Mouse (Mus musculus) thymus, postnatal 10 days (tissue): Measurements from ENCODE around the gene Chd9.

Experiments used
- DNase-seq, 2 experiments: peaks; one replicate each; pipeline ENCODE4 v3.0.0; 2021; ENCODE audit warnings: low spot score in 2 of 2

Gene Chd9

DNA sequence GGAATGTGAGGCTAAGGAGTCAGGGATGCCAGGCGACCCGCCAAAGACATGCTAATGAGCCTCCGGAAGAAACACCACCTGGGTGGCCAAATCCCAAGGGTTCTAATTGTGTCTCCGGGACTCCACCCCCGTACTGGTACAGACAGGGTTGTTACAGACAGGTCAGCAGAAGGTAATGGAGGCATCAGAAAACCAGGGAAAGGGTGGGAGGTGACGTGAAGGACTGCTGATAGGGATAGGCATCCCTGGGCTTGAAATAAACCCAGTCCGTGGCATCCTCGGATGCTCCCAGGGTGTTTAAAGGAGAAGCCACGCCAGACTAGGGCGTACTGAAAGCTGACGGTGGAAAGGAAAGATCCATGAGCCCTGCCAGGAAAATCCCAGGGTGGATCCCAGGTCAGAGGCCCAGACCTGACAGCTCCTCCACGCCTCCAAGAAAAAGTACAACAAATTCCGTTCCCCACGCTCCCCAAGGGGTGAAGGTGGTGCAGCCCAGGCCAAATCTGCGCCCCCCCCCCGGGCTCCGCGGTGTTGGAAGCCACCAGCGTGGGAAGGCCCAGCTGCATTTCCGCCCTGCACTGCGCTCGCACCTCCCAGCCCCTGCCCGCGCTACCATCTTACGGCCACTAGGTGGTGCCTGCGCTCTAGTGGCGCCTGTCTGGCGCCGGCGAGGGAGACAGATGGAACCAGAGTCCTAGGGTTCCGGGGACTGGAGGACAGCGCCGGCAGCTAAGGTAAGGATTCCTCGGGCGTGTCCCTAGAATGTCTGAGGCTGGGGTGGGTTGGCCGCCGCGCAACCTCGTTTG, at the start of gene Chd9:
TSS of gene Chd9 (plus strand) at position 172 of the 806 bp plus-strand sequence.
- DNase-seq, result peak; percentile 96 to 99

DNA sequence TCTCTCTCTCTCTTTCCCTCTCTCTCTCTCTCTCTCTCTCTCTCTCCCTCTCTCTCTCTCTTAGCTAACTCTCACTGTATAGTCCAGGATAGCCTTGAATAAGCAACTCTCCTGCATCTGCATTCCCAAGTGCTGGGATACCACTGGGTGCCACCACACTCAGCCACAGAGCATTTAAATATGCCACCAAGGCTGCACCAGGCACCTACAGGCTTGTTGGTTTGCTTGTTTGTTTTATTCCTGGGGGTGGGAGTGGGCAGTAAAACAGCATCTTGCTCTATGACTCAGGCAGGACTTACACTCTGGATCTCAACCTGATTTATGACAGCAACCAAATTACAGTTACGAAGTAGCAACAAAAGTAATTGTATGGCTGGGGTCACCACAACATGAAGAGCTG, 36.5 kb upstream of the Chd9 start:
- no peak for DNase-seq

DNA sequence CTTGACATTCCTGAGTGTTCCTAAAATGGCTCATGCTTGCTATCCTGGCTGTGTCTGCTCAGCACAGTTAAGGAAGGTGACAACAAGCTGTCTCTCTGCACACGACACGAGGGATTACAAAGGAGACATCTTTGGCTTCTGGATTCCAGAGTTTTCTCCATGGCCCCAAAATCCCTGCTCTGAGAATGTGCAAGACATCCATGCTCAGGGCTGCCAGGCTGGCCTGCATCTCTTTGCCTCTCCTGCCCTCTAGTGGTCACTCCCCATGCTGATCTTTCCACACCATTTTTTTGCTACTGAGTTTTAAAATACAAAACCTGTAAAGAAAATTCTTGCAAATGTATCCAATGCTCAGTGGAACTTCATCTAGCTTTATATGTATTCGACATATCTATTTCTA, 34.4 kb upstream of the Chd9 start:
- DNase-seq, result peak; percentile 40 to 77

DNA sequence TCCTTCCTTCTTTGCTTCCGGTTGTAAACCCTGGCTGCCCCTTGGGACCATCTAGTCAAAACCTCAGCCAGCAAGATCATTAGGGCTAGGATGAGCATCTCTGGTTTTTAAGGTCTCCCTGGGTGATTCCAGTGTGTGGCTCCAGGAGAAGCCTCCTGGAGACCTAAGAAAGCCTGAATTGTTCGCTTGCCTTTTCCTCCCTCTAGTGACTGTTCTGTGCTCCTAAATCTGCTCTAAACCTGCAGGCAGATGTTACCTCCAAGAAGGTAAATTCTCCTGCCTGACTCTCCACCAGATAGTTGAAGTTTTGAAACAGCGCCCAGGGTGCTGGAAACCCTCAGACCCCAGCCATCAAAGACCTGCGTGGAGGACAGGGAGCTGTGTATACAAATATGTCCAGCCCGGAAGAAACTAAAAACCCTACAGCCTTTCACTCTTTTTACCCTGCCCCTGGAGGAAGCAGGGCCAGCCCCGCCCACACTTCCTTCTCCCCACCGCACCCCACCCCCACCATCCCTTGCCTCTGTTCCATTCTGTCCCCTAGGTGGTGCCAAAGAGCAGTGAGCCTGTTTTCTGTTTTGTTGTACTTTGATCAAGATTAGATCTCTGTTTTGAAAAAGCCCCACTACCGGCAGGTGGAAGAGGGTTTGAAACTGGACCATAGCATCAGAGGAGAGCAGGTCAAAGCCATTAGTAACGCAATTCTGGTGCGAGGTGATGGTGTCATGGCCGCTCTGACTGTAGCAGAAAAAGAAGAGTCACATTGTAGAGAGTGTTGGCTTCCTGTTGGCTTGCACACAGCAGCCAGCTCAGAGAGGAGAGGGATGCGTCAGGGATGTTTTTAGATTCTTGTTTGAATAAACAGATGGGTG, 32.9 kb upstream of the Chd9 start:
- DNase-seq, result peak; percentile 75 to 93

DNA sequence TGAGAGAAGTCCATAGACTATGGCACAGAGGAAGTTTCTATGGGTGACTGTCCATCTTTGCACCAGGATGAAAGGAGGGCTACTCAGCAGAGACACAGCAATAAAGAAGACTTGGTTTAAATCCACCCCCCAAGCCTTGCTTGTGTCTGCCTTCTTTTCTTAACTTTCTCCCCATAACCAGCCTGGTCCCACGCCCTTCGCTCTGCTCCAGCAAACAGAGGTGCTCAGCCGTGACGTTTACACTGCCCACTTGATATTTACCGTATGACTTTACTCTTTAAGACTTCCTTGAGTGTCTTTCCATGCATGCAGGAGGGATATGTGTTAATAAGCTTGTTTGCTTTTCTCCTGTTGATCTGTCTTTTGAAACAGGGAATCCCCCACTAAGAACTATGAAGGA, 28.7 kb upstream of the Chd9 start:
- DNase-seq, result no peak

- no peak for DNase-seq
These were observed 14.4 kb upstream of the Chd9 start for GRCm38 (mm10) chr8:90813602-90814320.

DNA sequence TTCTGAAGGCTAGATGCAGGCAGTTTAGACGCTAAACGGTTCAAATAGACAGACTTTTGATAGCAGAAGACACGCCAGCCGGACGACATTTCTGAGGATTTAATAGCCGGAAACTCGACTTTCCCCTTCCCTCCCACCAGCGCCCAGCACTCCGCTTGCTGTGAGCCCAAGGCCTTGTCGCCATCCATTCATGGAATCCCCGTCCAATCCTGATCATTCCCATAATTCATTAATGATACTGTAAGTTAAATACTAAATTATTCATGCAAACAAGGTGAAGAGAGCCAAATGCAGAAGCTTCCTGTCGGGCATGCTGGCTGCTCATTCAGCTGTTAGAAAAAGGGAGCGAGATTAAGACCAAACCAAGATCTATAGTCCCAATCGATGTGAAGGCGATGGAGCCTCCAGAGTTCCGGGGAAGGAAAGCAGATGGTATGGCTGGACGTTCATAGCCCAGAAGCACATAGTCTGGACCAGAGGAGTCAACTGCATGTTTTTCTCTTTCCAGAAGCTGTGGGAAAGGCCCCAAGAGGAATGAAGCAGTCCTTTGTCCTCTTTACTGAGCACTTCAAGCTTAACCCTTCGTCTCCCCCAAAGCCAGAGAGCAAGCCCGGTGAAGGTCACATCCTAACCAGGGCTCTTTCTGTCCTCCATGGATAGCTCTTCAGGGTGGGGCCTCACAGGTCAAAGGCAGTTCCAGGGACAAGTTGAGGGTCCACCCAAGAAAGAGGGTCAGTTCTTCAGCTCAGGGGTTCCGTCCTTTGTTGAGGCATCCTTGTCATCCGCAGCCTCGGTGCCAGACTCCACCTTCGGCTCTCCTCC, 11.9 kb upstream of the Chd9 start:
- no peak for DNase-seq

- DNase-seq, result no peak
These were observed 10.9 kb upstream of the Chd9 start, which contains the start of gene Gm19935 for GRCm38 (mm10) chr8:90817293-90817692. Gm19935 (minus strand) TSS chr8:90817393.

DNA sequence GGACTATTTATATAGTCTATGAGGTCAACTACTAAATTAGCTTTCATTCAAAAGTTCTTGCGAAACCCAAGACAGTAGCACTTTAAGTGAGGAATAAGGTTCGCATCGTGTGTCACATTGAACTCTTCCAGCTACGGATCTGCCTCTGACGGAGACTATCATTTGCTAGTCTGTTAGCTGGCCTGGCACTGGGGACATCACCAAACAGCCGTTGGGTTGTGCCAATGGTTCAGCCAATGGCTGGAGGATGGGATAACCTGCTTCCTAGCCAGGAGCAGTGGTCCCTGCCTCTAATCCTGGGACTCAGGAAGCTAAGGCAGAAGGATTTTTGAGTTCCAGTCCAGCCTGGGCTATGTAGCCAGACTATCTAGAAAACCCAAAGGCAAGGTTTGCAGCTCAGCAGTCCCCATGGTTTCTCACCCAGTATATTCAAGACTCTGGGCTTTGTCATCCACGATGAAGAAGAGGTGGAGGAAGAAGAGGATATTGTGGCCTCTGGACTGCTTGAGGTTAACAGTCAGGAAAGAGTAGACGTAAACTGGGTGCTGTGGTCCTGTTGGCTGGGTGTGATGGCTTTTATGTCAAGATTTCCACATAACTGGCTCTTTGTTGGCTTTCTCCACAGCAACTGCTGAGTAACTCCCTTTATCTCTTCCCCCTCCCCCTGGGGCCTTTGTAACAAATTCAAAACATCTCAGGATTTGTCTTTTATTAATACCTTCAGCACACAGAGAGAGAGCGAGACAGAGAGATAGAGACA, 8.4 kb upstream of the Chd9 start:
- DNase-seq, result no peak

DNA sequence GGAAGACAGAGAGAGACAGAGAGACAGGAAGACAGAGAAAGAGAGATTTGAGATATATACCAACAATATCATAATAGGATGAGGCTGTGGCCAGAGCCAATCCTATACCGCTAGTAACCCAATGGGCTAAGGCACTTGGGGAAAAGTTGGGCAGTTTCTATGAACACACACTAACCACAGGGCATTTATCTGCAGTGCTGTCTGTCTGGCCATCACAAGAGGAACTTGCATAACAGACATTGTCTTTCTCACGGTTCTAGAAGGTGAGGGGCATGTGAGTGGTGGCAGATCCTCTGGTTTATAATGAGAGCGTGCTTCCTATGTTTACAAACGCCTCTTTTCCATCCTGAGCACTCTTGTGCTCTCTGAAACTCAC, 7.8 kb upstream of the Chd9 start:
- no peak for DNase-seq

DNA sequence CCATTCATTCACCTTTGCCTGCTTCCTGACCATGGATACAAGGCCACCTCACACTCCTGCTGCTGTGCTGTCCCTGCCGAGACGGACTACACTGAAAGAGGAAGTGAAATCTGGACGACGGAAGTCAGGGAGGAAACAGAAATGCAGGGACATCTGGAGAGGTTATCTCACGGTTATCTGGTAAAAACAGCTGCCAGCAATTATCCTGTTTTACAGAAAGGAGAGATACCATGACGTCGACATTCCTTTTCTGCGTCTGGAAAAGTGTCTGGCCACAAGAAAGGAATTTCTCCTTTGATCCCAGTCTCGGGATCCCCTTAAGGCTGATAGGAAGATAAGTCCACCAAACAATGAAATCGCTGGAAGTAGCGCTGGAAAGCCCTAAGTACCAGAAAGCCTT, 5.7 kb upstream of the Chd9 start:
- no peak for DNase-seq

GRCm38 (mm10) chr8:90825459-90825871, 2.7 kb upstream of the Chd9 start:
- DNase-seq, result no peak

- DNase-seq, result peak; percentile 6 to 13
These were observed 1.0 kb downstream of the Chd9 start for GRCm38 (mm10) chr8:90828987-90829740.

DNA sequence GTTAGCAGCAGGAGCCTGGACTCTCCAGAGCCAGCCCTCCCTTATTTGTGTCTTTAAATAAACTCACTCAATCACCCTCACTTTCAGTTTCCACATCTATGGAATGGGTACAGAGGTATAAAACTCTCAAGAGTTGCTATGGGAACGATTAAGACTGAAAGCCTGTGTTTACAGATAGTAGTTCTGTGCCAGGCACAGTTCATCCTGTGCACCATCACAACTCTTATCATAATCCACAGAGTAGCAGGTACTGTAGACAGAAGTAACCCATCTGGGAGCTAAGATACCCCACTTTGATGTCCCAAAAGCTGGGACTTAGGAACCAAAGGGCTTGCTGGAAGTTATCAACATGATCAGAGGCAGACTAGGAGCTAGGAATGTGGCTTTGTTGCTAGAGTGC, 1.7 kb downstream of the Chd9 start:
- DNase-seq, result no peak

DNA sequence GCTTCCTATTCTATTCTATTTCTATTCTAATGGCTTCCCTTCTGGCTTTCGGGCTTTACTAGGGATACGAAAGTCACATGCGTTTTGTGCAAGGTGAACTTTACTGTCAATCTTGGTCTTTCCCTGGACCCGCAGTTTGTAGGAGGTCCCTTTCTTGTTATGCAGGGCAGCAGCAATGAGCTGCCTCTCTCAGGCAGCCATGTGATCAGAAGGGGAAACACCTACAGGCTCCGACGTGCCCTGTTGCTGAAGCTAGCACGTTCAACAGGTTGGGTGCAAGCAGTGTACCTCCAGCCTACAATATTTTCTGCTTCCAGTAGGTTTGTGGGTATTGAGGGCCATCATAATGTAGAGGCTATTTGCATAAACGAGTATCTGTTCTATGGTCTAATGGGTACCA, 2.8 kb downstream of the Chd9 start:
- no peak for DNase-seq

- no peak for DNase-seq
These were observed 4.6 kb downstream of the Chd9 start for GRCm38 (mm10) chr8:90832576-90833289.

DNA sequence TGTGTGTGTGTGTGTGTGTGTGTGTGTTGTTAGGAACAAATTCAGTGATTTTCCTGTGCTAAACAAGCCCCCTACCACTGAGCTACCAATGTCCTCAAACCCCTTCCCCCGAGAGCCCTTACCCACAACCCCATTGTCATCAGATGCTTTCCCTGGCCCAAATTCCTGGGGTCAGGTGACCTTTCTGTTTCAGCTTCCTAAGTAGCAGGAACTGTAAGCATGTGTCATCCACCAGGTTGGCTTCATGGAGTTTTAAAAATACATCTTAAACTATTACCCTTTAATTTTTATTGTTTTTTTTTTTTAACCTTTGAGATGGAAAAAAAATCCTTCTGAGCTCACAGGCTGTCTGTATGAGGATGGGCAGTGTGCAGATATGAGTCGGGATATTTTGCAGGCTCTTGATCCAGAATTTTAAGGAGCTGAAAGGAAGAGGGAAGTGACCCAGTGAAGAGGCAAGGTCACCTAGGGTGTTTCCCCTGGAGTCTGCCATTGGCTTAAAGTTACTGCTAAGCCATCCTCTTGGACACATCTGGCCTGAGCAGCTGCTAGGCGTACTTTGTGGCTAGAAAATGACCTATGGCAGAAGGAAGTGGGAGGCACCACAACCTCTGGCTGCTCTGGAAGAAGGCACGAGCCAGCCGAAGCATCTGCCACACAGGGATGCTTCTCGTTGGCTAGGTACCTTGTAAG, 5.6 kb downstream of the Chd9 start:
- DNase-seq, result no peak

DNA sequence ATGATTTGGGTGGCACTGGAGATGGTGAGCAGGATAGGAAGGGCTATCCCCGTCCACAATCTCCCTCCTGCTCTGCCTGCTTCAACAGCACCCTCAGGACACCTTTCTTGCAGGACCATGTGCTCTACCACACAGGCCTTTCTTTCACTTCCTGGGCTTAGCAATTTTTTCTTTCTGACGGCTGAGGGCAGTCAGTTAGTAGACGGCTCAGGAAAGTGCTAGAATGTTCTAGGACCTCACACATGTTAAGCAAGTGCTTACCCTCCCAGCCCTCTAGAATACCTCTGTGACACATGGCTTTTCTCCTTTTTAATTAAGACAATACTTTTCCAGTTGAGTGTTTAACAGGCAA, 6.1 kb downstream of the Chd9 start:
- DNase-seq, result no peak

DNA sequence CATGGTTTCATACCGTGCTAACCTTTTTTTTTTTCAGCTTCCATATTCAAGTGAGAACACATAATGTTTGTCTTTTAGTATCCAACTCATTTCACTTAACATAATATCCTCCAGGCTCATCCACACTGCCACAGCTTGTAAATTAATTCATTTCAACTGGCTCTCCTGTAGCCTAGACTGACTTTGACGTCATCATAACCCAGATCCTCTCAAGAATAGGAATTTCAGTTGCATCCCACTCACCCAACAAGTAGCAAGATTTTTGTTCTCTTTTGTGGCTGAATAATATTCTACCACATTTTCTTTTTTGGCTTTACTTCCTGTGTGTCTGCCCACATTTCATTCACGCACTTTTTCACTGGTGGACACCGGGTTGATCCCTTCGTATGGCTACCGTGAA, 9.3 kb downstream of the Chd9 start:
- no peak for DNase-seq
